Mouse (Mus musculus): ENCODE data around the gene Polg. TPM values are rescaled to one million over a fixed set of nuclear protein-coding genes. Genes with fewer than 3 reads are reported as not detected.

Gene Polg
- polyA plus RNA-seq, 1 experiment from 2014 or later, result 24.4 TPM

DNA sequence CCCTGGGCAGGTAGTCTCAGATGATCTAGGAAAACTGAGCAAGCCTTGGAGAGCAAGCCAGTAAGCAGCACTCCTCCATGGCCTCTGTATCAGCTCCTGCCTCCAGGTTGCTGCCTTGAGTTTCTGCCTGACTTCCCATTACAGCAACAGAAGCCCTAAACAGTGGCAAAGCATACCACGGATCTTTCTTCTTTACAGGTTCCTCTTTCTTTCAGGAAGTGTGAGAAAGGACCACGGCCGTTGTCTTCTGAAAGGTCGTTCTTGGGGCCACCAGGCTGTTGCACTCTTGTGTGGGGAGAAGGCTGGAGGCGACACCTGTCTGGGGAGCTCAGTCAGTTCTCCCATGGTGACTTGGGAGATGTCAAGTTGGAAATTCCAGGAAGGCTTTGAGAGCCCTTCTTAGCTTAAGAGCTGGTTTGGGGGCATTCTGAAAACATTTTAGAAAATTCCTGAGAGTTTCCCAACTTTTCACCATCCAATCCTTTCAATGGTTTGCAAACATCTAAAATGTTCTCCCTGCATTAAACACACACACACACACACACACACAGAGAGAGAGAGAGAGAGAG is 8.8 kb upstream of the Polg start:
- WGBS, result 66% methylated on average over 5 of the region's 5 CpGs
- 0 out of 2 replicates have a peak, but pooled peaks cover 4% of the 10 kb centered on the region for H3K27me3 ChIP-seq (replicated peaks)
- H3K4me2 ChIP-seq, result no peak overlapping the region
- no peak overlapping the region for H3K27ac ChIP-seq (replicated peaks)
- no peak overlapping the region for H3K4me3 ChIP-seq
- H3K9me3 ChIP-seq, result no peaks in the 10 kb centered on the region
- H3K9ac ChIP-seq, result no peak overlapping the region
- H3K36me3 ChIP-seq, result no peaks in the 10 kb centered on the region
- no peaks in the 10 kb centered on the region for H3K4me1 ChIP-seq
- no peak for ATAC-seq (ENCODE audit: extremely low read depth, insufficient number of reproducible peaks, low FRiP score, low TSS enrichment)

GRCm38 (mm10) chr7:79473496-79474194 is 7.5 kb upstream of the Polg start:
- Histone ChIP-seq H3K27ac (replicated peaks) (no peak overlapping the region), H3K36me3 (no peaks in the 10 kb centered on the region), H3K4me3 (no peak overlapping the region), H3K4me1 (peaks cover 7% of the 10 kb centered on the region), H3K27me3 (replicated peaks) (peaks cover 6% of the 10 kb centered on the region; the same call in 1 of the 2 replicates), H3K4me2 (no peak overlapping the region), H3K9me3 (no peaks in the 10 kb centered on the region), H3K9ac (no peak overlapping the region)
- no peak for ATAC-seq (ENCODE audit: extremely low read depth, insufficient number of reproducible peaks, low FRiP score, low TSS enrichment)
- 77% methylated on average over 9 of the region's 9 CpGs for WGBS

GRCm38 (mm10) chr7:79472792-79473191 is 6.6 kb upstream of the Polg start:
- Histone ChIP-seq H3K4me1 (peaks cover 9% of the 10 kb centered on the region), H3K4me2 (no peak overlapping the region), H3K27ac (replicated peaks) (no peak overlapping the region), H3K9me3 (no peaks in the 10 kb centered on the region), H3K27me3 (replicated peaks) (peaks cover 10% of the 10 kb centered on the region; the same call in 1 of the 2 replicates), H3K4me3 (no peak overlapping the region), H3K9ac (no peak overlapping the region), H3K36me3 (no peaks in the 10 kb centered on the region)
- no peak for ATAC-seq (ENCODE audit: extremely low read depth, insufficient number of reproducible peaks, low FRiP score, low TSS enrichment)
- WGBS, result 64% methylated on average over 2 of the region's 2 CpGs

DNA sequence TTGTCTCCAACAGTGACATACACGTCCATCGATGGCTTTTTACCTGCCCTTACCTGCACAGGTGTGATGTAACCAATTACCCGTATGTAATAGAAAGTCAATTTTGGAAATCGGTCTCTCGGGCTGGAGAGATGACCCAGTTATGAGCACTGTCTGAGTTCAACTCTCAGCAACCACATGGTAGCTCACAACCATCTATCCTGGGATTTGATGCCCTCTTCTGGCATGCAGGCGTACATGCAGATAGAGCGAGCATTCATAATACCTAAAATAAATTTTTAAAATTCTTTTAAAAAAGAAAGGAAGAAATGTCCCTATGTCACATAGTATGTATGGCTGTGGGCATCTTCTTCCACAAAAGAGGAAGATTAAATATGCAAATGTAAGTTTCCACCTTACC is 5.3 kb upstream of the Polg start:
- no peak overlapping the region for H3K4me2 ChIP-seq
- no peak overlapping the region for H3K9ac ChIP-seq
- H3K27me3 ChIP-seq (replicated peaks), result peaks cover 10% of the 10 kb centered on the region; the same call in 1 of the 2 replicates
- no peak overlapping the region for H3K4me3 ChIP-seq
- 56% methylated on average over 7 of the region's 7 CpGs for WGBS
- H3K27ac ChIP-seq (replicated peaks), result no peak overlapping the region
- peaks cover 19% of the 10 kb centered on the region for H3K4me1 ChIP-seq
- no peaks in the 10 kb centered on the region for H3K9me3 ChIP-seq
- no peak for ATAC-seq (ENCODE audit: extremely low read depth, insufficient number of reproducible peaks, low FRiP score, low TSS enrichment)
- H3K36me3 ChIP-seq, result no peaks in the 10 kb centered on the region

- Histone ChIP-seq H3K27ac (replicated peaks) (no peak overlapping the region), H3K9ac (no peak overlapping the region), H3K9me3 (no peaks in the 10 kb centered on the region), H3K4me3 (no peak overlapping the region), H3K4me2 (no peak overlapping the region), H3K27me3 (replicated peaks) (peaks cover 10% of the 10 kb centered on the region; the same call in 1 of the 2 replicates), H3K36me3 (no peaks in the 10 kb centered on the region), H3K4me1 (peaks cover 19% of the 10 kb centered on the region)
- WGBS, result 45% methylated on average over 3 of the region's 3 CpGs
- no peak for ATAC-seq (ENCODE audit: extremely low read depth, insufficient number of reproducible peaks, low FRiP score, low TSS enrichment)
Measured at GRCm38 (mm10) chr7:79470718-79471117, 4.6 kb upstream of the Polg start.

GRCm38 (mm10) chr7:79469766-79470165 is 3.6 kb upstream of the Polg start:
- peaks cover 10% of the 10 kb centered on the region; the same call in 1 of the 2 replicates for H3K27me3 ChIP-seq (replicated peaks)
- H3K9ac ChIP-seq, result no peak overlapping the region
- WGBS, result 42% methylated on average over 5 of the region's 5 CpGs
- H3K36me3 ChIP-seq, result no peaks in the 10 kb centered on the region
- no peak overlapping the region for H3K4me3 ChIP-seq
- no peaks in the 10 kb centered on the region for H3K9me3 ChIP-seq
- H3K4me1 ChIP-seq, result peaks cover 25% of the 10 kb centered on the region
- ATAC-seq (ENCODE audit: extremely low read depth, insufficient number of reproducible peaks, low FRiP score, low TSS enrichment), result no peak
- no peak overlapping the region for H3K27ac ChIP-seq (replicated peaks)
- no peak overlapping the region for H3K4me2 ChIP-seq

DNA sequence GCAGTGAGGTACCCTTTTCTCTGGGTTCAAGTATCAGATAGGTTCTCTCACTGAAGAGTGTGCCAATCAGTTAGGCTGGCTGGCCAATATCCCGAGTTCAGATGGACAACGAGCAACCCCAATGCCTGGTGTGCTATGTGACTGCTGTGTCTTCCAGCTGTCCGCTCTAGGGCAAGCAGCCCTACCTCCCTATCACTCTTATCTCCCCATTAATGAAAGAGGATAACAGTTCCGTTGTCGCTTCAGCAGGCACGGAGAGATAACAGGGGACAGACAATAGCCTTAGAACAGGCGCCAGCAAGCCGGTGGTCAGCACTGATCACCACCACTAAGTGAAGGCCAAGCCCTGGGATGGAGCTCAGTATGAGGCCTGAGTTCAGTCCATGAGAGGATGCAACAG is 2.8 kb upstream of the Polg start:
- Histone ChIP-seq H3K4me2 (no peak overlapping the region), H3K4me1 (peaks cover 33% of the 10 kb centered on the region), H3K9ac (no peak overlapping the region), H3K9me3 (no peaks in the 10 kb centered on the region), H3K36me3 (peaks cover 5% of the 10 kb centered on the region), H3K4me3 (no peak overlapping the region), H3K27me3 (replicated peaks) (peaks cover 10% of the 10 kb centered on the region; the same call in 1 of the 2 replicates), H3K27ac (replicated peaks) (no peak overlapping the region)
- ATAC-seq (ENCODE audit: extremely low read depth, insufficient number of reproducible peaks, low FRiP score, low TSS enrichment), result no peak
- 14% methylated on average over 8 of the region's 8 CpGs for WGBS

DNA sequence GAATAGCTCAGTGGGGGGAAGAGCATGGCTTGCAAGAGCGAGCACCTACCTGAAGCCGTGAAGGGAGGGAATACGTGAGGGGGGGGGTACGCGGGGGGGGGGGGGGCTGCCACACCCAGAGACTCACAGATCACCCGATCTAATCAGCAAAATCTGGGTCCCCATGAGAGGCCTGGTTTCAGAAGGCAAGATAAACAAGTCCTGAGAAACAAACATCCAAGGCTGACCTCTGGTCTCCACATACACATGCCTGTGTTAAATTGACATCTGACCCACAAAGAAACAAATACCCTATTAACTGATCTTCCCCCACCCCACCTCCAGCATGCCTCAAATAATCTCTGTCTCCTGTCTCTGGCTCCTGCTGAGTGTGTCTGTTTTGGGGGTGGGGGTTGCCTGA is 1.8 kb upstream of the Polg start:
- H3K9ac ChIP-seq, result 0 out of 2 replicates have a peak overlapping the region, but pooled peaks have one; percentile 25

GRCm38 (mm10) chr7:79465461-79466044 is 609 bp downstream of the Polg start:
- under 1% methylated on average over 44 of the region's 47 CpGs for WGBS
- peak; percentile 11 for ATAC-seq (ENCODE audit: extremely low read depth, insufficient number of reproducible peaks, low FRiP score, low TSS enrichment)
- H3K4me1 ChIP-seq, result peaks cover 43% of the 10 kb centered on the region
- H3K4me3 ChIP-seq, result peak overlapping the region; percentile 84
- H3K27me3 ChIP-seq (replicated peaks), result peaks cover 6% of the 10 kb centered on the region; the same call in 1 of the 2 replicates
- peak overlapping the region; percentile 79 for H3K27ac ChIP-seq (replicated peaks)
- H3K36me3 ChIP-seq, result peaks cover 32% of the 10 kb centered on the region
- peak overlapping the region; percentile 93 for H3K4me2 ChIP-seq
- H3K9ac ChIP-seq, result peak overlapping the region; percentile 94
- H3K9me3 ChIP-seq, result no peaks in the 10 kb centered on the region

More for the DNA sequence above, 1.8 kb upstream of the Polg start:
- peaks cover 11% of the 10 kb centered on the region for H3K36me3 ChIP-seq
- no peak for ATAC-seq (ENCODE audit: extremely low read depth, insufficient number of reproducible peaks, low FRiP score, low TSS enrichment)
- peak overlapping the region; percentile 93 for H3K4me2 ChIP-seq
- no peak overlapping the region for H3K27ac ChIP-seq (replicated peaks)
- H3K9me3 ChIP-seq, result no peaks in the 10 kb centered on the region
- H3K4me3 ChIP-seq, result peak overlapping the region; percentile 84; the same call in 1 of the 2 replicates
- H3K27me3 ChIP-seq (replicated peaks), result peaks cover 10% of the 10 kb centered on the region; the same call in 1 of the 2 replicates
- peaks cover 43% of the 10 kb centered on the region for H3K4me1 ChIP-seq
- WGBS, result 5% methylated on average over 3 of the region's 6 CpGs

GRCm38 (mm10) chr7:79464776-79465420 is 1.3 kb downstream of the Polg start:
- 6% methylated on average over 47 of the region's 47 CpGs for WGBS
- Histone ChIP-seq H3K27ac (replicated peaks) (peak overlapping the region; percentile 79), H3K4me2 (peak overlapping the region; percentile 93), H3K27me3 (replicated peaks) (peaks cover 6% of the 10 kb centered on the region; the same call in 1 of the 2 replicates), H3K4me3 (peak overlapping the region; percentile 84), H3K9ac (peak overlapping the region; percentile 94), H3K9me3 (no peaks in the 10 kb centered on the region), H3K4me1 (peaks cover 43% of the 10 kb centered on the region), H3K36me3 (peaks cover 39% of the 10 kb centered on the region)
- no peak for ATAC-seq (ENCODE audit: extremely low read depth, insufficient number of reproducible peaks, low FRiP score, low TSS enrichment)
